Mouse (Mus musculus): ENCODE results near the gene Kcna6. TPM values are rescaled to one million over a fixed set of nuclear protein-coding genes. Genes with fewer than 3 reads are reported as not detected.

Kcna6 gene
- polyA plus RNA-seq, 1 experiment: 0.01 TPM

DNA sequence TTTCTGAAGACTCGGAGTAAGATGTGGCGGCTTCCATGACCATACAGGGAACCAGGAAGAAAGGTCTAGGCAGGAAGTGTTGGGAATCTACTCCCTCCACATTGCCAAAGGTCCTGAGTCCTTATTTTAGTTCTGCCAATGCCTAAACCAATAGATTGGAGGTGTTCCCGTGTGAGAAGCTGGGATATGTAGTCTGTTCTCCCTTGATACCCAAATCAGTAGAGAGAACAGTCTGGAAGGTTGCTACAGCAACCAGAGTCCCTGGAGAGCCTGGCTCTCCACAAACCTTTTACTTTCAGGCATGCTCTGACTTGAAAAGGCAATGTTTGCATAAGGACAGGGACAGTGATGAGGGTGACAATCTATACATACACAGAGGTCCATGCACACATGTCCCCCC, 4.7 kb downstream of the Kcna6 start:
- no peak overlapping the region for H3K4me3 ChIP-seq (ENCODE audit: insufficient read depth, poor library complexity, severe bottlenecking)
- peaks cover 41% of the 10 kb centered on the region for H3K27me3 ChIP-seq (ENCODE audit: control insufficient read depth, insufficient read depth, insufficient read length)
- no peak overlapping the region for H3ac ChIP-seq (ENCODE audit: control insufficient read depth, insufficient read length, low read depth)
- TF ChIP-seq MAX (IDR thresholded peaks at IDR 0.05): no peak
- TF ChIP-seq CEBPB (IDR thresholded peaks at IDR 0.05; ENCODE audit: low read depth): no peak
- TF ChIP-seq CTCF (IDR thresholded peaks at IDR 0.05; ENCODE audit: control insufficient read depth, insufficient read depth, insufficient read length): no peak
- no peak for TF ChIP-seq MYOD1 (IDR thresholded peaks at IDR 0.05; ENCODE audit: control insufficient read depth, insufficient read length, low read depth)
- no peak for TF ChIP-seq USF1 (IDR thresholded peaks at IDR 0.05; ENCODE audit: low read depth)
- no peak for TF ChIP-seq FOSL1 (IDR thresholded peaks at IDR 0.05; ENCODE audit: insufficient read depth, low read length, poor library complexity, severe bottlenecking)
- no peak for TF ChIP-seq MYOG (IDR thresholded peaks at IDR 0.05; ENCODE audit: control insufficient read depth, extremely low read depth, insufficient read length)
- H3K79me3 ChIP-seq (ENCODE audit: low read depth): no peaks in the 10 kb centered on the region
- no peaks in the 10 kb centered on the region for H3K79me2 ChIP-seq (ENCODE audit: control insufficient read depth, insufficient read depth)
- H3K36me3 ChIP-seq (ENCODE audit: control insufficient read depth, insufficient read depth): no peaks in the 10 kb centered on the region

GRCm38 (mm10) chr6:126732645-126733044, 7.8 kb downstream of the Kcna6 start:
- no peak overlapping the region for H3K4me3 ChIP-seq (ENCODE audit: insufficient read depth, poor library complexity, severe bottlenecking)
- peaks cover 26% of the 10 kb centered on the region for H3K27me3 ChIP-seq (ENCODE audit: control insufficient read depth, insufficient read depth, insufficient read length)
- TF ChIP-seq FOSL1 (IDR thresholded peaks at IDR 0.05; ENCODE audit: insufficient read depth, low read length, poor library complexity, severe bottlenecking) (no peak), CEBPB (IDR thresholded peaks at IDR 0.05; ENCODE audit: low read depth) (no peak), MYOD1 (IDR thresholded peaks at IDR 0.05; ENCODE audit: control insufficient read depth, insufficient read length, low read depth) (no peak), CTCF (IDR thresholded peaks at IDR 0.05; ENCODE audit: control insufficient read depth, insufficient read depth, insufficient read length) (no peak), MYOG (IDR thresholded peaks at IDR 0.05; ENCODE audit: control insufficient read depth, extremely low read depth, insufficient read length) (no peak), MAX (IDR thresholded peaks at IDR 0.05) (no peak), USF1 (IDR thresholded peaks at IDR 0.05; ENCODE audit: low read depth) (no peak)
- H3ac ChIP-seq (ENCODE audit: control insufficient read depth, insufficient read length, low read depth): no peak overlapping the region
- no peaks in the 10 kb centered on the region for H3K36me3 ChIP-seq (ENCODE audit: control insufficient read depth, insufficient read depth)
- H3K79me2 ChIP-seq (ENCODE audit: control insufficient read depth, insufficient read depth): no peaks in the 10 kb centered on the region
- H3K79me3 ChIP-seq (ENCODE audit: low read depth): no peaks in the 10 kb centered on the region

GRCm38 (mm10) chr6:126728803-126729202, 11.7 kb downstream of the Kcna6 start:
- TF ChIP-seq FOSL1 (IDR thresholded peaks at IDR 0.05; ENCODE audit: insufficient read depth, low read length, poor library complexity, severe bottlenecking) (no peak), CTCF (IDR thresholded peaks at IDR 0.05; ENCODE audit: control insufficient read depth, insufficient read depth, insufficient read length) (no peak), MAX (IDR thresholded peaks at IDR 0.05) (no peak), CEBPB (IDR thresholded peaks at IDR 0.05; ENCODE audit: low read depth) (no peak), MYOG (IDR thresholded peaks at IDR 0.05; ENCODE audit: control insufficient read depth, extremely low read depth, insufficient read length) (no peak), MYOD1 (IDR thresholded peaks at IDR 0.05; ENCODE audit: control insufficient read depth, insufficient read length, low read depth) (no peak), USF1 (IDR thresholded peaks at IDR 0.05; ENCODE audit: low read depth) (no peak)
- Histone ChIP-seq H3K27me3 (ENCODE audit: control insufficient read depth, insufficient read depth, insufficient read length) (peaks cover 38% of the 10 kb centered on the region), H3K79me3 (ENCODE audit: low read depth) (no peaks in the 10 kb centered on the region), H3K79me2 (ENCODE audit: control insufficient read depth, insufficient read depth) (no peaks in the 10 kb centered on the region), H3K36me3 (ENCODE audit: control insufficient read depth, insufficient read depth) (no peaks in the 10 kb centered on the region), H3ac (ENCODE audit: control insufficient read depth, insufficient read length, low read depth) (no peak overlapping the region), H3K4me3 (ENCODE audit: insufficient read depth, poor library complexity, severe bottlenecking) (no peak overlapping the region)

- TF ChIP-seq USF1 (IDR thresholded peaks at IDR 0.05; ENCODE audit: low read depth): no peak
- no peak for TF ChIP-seq MYOG (IDR thresholded peaks at IDR 0.05; ENCODE audit: control insufficient read depth, extremely low read depth, insufficient read length)
- TF ChIP-seq CEBPB (IDR thresholded peaks at IDR 0.05; ENCODE audit: low read depth): no peak
- no peak for TF ChIP-seq MYOD1 (IDR thresholded peaks at IDR 0.05; ENCODE audit: control insufficient read depth, insufficient read length, low read depth)
- TF ChIP-seq MAX (IDR thresholded peaks at IDR 0.05): no peak
- TF ChIP-seq FOSL1 (IDR thresholded peaks at IDR 0.05; ENCODE audit: insufficient read depth, low read length, poor library complexity, severe bottlenecking): no peak
- TF ChIP-seq CTCF (IDR thresholded peaks at IDR 0.05; ENCODE audit: control insufficient read depth, insufficient read depth, insufficient read length): no peak
- Histone ChIP-seq H3K36me3 (ENCODE audit: control insufficient read depth, insufficient read depth) (no peaks in the 10 kb centered on the region), H3K27me3 (ENCODE audit: control insufficient read depth, insufficient read depth, insufficient read length) (peaks cover 10% of the 10 kb centered on the region), H3K79me3 (ENCODE audit: low read depth) (no peaks in the 10 kb centered on the region), H3ac (ENCODE audit: control insufficient read depth, insufficient read length, low read depth) (no peak overlapping the region), H3K79me2 (ENCODE audit: control insufficient read depth, insufficient read depth) (no peaks in the 10 kb centered on the region), H3K4me3 (ENCODE audit: insufficient read depth, poor library complexity, severe bottlenecking) (no peak overlapping the region)
Observed at GRCm38 (mm10) chr6:126718423-126719087, 21.9 kb downstream of the Kcna6 start.

DNA sequence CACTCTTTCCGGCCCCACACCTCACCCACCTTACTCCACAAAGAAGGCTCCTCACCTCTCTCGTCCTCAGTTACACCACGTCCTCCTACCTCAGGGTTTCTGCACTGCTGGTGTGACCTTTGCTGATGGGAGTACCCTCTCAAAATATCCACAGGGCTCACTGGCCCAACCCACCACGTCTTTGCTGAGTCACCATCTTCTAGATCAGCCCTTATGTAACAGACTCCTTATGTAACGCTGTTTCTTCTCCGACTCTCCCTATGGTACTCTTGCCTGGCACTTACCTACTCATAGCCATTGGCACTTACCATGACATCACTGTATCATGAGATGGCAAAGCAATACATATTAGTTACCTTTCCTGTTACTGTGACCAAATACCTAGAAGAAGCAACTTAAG, 27.9 kb downstream of the Kcna6 start:
- Histone ChIP-seq H3K79me2 (ENCODE audit: control insufficient read depth, insufficient read depth) (no peaks in the 10 kb centered on the region), H3ac (ENCODE audit: control insufficient read depth, insufficient read length, low read depth) (no peak overlapping the region), H3K36me3 (ENCODE audit: control insufficient read depth, insufficient read depth) (no peaks in the 10 kb centered on the region), H3K27me3 (ENCODE audit: control insufficient read depth, insufficient read depth, insufficient read length) (peaks cover 3% of the 10 kb centered on the region), H3K4me3 (ENCODE audit: insufficient read depth, poor library complexity, severe bottlenecking) (no peak overlapping the region), H3K79me3 (ENCODE audit: low read depth) (no peaks in the 10 kb centered on the region)
- TF ChIP-seq CTCF (IDR thresholded peaks at IDR 0.05; ENCODE audit: control insufficient read depth, insufficient read depth, insufficient read length): no peak
- no peak for TF ChIP-seq MYOD1 (IDR thresholded peaks at IDR 0.05; ENCODE audit: control insufficient read depth, insufficient read length, low read depth)
- no peak for TF ChIP-seq USF1 (IDR thresholded peaks at IDR 0.05; ENCODE audit: low read depth)
- no peak for TF ChIP-seq CEBPB (IDR thresholded peaks at IDR 0.05; ENCODE audit: low read depth)

DNA sequence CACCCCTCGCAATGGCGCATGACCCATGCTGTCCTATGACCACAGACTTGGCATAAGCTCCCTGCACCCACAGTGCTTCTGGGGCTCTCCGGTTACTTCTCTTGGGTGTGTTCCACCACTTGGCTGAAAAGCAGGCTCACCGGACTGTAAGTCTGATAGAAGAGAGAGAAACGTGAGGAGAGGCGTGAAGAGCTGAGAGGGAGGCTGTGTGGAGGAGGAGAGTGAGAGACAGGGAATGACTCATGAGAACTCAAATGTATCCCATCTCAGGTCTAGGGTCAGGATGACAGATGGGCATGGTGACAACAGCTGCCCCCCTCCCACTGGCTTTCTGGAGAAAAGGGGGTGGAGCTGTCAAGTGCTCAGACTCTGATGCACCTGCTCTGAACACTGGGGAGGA, 34.5 kb downstream of the Kcna6 start:
- Histone ChIP-seq H3K27me3 (ENCODE audit: control insufficient read depth, insufficient read depth, insufficient read length) (peaks cover 24% of the 10 kb centered on the region), H3K36me3 (ENCODE audit: control insufficient read depth, insufficient read depth) (no peaks in the 10 kb centered on the region), H3K4me3 (ENCODE audit: insufficient read depth, poor library complexity, severe bottlenecking) (no peak overlapping the region), H3ac (ENCODE audit: control insufficient read depth, insufficient read length, low read depth) (no peak overlapping the region), H3K79me3 (ENCODE audit: low read depth) (no peaks in the 10 kb centered on the region), H3K79me2 (ENCODE audit: control insufficient read depth, insufficient read depth) (no peaks in the 10 kb centered on the region)
- TF ChIP-seq MAX (IDR thresholded peaks at IDR 0.05) (no peak), USF1 (IDR thresholded peaks at IDR 0.05; ENCODE audit: low read depth) (no peak), MYOG (IDR thresholded peaks at IDR 0.05; ENCODE audit: control insufficient read depth, extremely low read depth, insufficient read length) (no peak), CTCF (IDR thresholded peaks at IDR 0.05; ENCODE audit: control insufficient read depth, insufficient read depth, insufficient read length) (no peak), CEBPB (IDR thresholded peaks at IDR 0.05; ENCODE audit: low read depth) (no peak), FOSL1 (IDR thresholded peaks at IDR 0.05; ENCODE audit: insufficient read depth, low read length, poor library complexity, severe bottlenecking) (no peak), MYOD1 (IDR thresholded peaks at IDR 0.05; ENCODE audit: control insufficient read depth, insufficient read length, low read depth) (no peak)

Measured in C2C12 (cell line).